Mouse (Mus musculus): ENCODE data around the gene Atad2b.
A peak's percentile ranks its signal among the peaks of the same experiment; 100 is the strongest.

Atad2b gene

GRCm38 (mm10) chr12:5084714-5085113, 167.6 kb downstream of the Atad2b start:
- DNase-seq (ENCODE audit: low spot score in 2 of 2): no peak

GRCm38 (mm10) chr12:5087787-5088519, 170.8 kb downstream of the Atad2b start:
- peak in 1 of 2 experiments; percentile 33 for DNase-seq (ENCODE audit: low spot score in 2 of 2)

- DNase-seq (ENCODE audit: low spot score in 2 of 2): no peak
These were observed 171.5 kb downstream of the Atad2b start for GRCm38 (mm10) chr12:5088639-5089038.
